Mouse (Mus musculus) mammary gland, adult 2 months (tissue): Measurements from ENCODE around the gene Ccdc138. TPM values are rescaled to one million over a fixed set of nuclear protein-coding genes. Genes with fewer than 3 reads are reported as not detected.

Experiments
- polyA plus RNA-seq: library from polyadenylated mRNA; depleted of rRNA; stranded (reverse); fragments of >200 nt; gene quantifications from 2 replicates; pipeline ENCODE4 v1.2.3, GENCODE M21; 2012; ENCODE audit warnings: low replicate concordance; rRNA removed

The Ccdc138 gene
- polyA plus RNA-seq, result 0.08 and 0.46 TPM in 2 replicates

DNA sequence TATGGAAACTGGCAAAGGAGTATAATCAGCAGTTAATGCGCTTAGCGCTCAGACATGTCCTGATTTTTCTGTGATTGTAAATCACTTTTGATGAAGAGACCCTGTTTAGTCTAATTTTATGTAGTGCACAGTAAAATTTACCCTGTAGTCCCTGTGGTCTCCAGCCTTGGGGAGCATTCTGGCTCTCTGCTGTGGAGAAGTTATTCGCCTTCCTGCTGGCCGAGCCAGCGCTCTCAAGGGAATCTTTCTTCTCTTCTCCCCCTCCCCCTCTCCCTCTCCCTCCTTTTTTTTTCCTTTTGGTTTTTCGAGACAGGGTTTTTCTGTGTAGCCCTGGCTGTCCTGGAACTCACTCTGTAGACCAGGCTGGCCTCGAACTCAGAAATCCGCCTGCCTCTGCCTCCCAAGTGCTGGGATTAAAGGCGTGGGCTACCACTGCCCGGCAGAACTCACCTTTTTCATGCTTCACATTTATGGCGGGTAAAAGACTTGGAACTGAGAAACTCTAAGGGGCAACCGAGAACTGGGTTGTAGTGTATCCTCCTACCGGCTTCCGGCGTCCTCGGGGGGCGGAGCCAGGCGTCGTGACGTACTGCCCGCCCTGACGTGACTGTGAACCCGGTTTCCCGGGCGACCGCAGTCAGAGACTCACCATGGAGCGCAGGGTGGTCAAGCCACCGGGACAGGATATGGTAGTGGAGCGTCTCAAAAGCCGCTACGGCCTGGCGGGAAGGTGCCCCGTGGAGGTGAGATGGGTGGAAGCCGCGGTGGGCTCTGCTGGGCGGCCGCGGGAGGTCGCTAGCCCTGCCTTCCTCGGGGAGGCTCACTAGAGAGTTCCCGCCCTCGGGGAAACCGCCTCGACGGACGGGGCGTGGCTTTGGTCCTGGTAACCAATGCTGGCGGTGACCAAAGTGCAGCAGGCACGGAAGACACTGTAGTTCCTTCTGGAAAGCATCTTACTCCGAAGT is at the start of gene Ccdc138:
Ccdc138 (plus strand) TSS at position 629 of the 965 bp plus-strand sequence.

Other genes with a start within 250 kb of the Ccdc138 start
- gene Gcc2, start 242.5 kb upstream of the Ccdc138 start, polyA plus RNA-seq, result 3.1 and 9.6 TPM in 2 replicates
- gene Lims1, start 174.5 kb upstream of the Ccdc138 start, polyA plus RNA-seq, result 9.8 and 20.2 TPM in 2 replicates
- gene Ranbp2, start 51.0 kb upstream of the Ccdc138 start, polyA plus RNA-seq, result 2.2 and 5.7 TPM in 2 replicates
- gene Edar, start 177.7 kb downstream of the Ccdc138 start, polyA plus RNA-seq, result 0.27 and 0.53 TPM in 2 replicates
- not detected in 2 replicates for gene Gm17542, start 220.3 kb downstream of the Ccdc138 start, polyA plus RNA-seq